Mouse (Mus musculus): ENCODE results near the gene Ankrd42. TPM values are rescaled to one million over a fixed set of nuclear protein-coding genes. Genes with fewer than 3 reads are reported as not detected.

Ankrd42 gene
- total and polyA plus RNA-seq, 3 experiments = 1.1 to 1.4 TPM; not detected in 1

- no peak overlapping the region for H3K4me3 ChIP-seq (ENCODE audit: control insufficient read depth in 1 of 2, insufficient read depth in 1 of 2, low read depth in 2 of 2, low read length in 2 of 2)
- H3K9me3 ChIP-seq (replicated peaks; ENCODE audit: insufficient read depth, low read length) = no peaks in the 10 kb centered on the region
- H3K27me3 ChIP-seq (ENCODE audit: control insufficient read depth in 1 of 2, insufficient read depth in 2 of 2, low read length in 2 of 2) = no peaks in the 10 kb centered on the region
- no peak for DNase-seq (ENCODE audit: low read depth, low spot score)
- peaks cover 21 to 49% of the 10 kb centered on the region in 2 experiments for H3K36me3 ChIP-seq (ENCODE audit: control insufficient read depth in 1 of 2, insufficient read depth in 2 of 2, low read length in 2 of 2)
- TF ChIP-seq UBTF (IDR thresholded peaks at IDR 0.05; ENCODE audit: borderline replicate concordance, insufficient read depth, low read depth, low read length) = no peak
- no peak for TF ChIP-seq ZMIZ1 (IDR thresholded peaks at IDR 0.05; ENCODE audit: low read depth, low read length)
- TF ChIP-seq POLR2A (IDR thresholded peaks at IDR 0.05; ENCODE audit: control insufficient read depth in 1 of 2, insufficient read depth in 1 of 2, low read depth in 1 of 2, low read length in 2 of 2, poor library complexity in 1 of 2) = no peak
- TF ChIP-seq TBP (IDR thresholded peaks at IDR 0.05; ENCODE audit: low read depth, low read length) = no peak
- TF ChIP-seq GABPA (IDR thresholded peaks at IDR 0.05; ENCODE audit: low read depth, low read length) = no peak
- no peak for TF ChIP-seq ZNF384 (IDR thresholded peaks at IDR 0.05; ENCODE audit: low read depth, low read length)
- no peak for TF ChIP-seq USF1 (IDR thresholded peaks at IDR 0.05; ENCODE audit: low read depth, low read length)
- no peak for TF ChIP-seq MYB (IDR thresholded peaks at IDR 0.05; ENCODE audit: low read depth, low read length)
- peaks cover 16% of the 10 kb centered on the region for H3K79me2 ChIP-seq (ENCODE audit: control insufficient read depth, insufficient read depth, low read length, poor library complexity)
- no peak overlapping the region for H3K27ac ChIP-seq (ENCODE audit: control insufficient read depth, low read depth, low read length)
- no peak overlapping the region for H3K9ac ChIP-seq (ENCODE audit: control insufficient read depth, low read depth, low read length, poor library complexity, severe bottlenecking)
- no peaks in the 10 kb centered on the region; a peak in 1 of 4 replicates for H3K4me1 ChIP-seq (ENCODE audit: control insufficient read depth in 1 of 2, insufficient read depth in 2 of 2, low read length in 2 of 2)
Measured at GRCm38 (mm10) chr7:92653329-92653728, 16.4 kb upstream of the Ankrd42 start.

GRCm38 (mm10) chr7:92647790-92648189 is 10.8 kb upstream of the Ankrd42 start:
- Histone ChIP-seq H3K27me3 (ENCODE audit: control insufficient read depth in 1 of 2, insufficient read depth in 2 of 2, low read length in 2 of 2) (no peaks in the 10 kb centered on the region), H3K9me3 (replicated peaks; ENCODE audit: insufficient read depth, low read length) (no peaks in the 10 kb centered on the region), H3K27ac (ENCODE audit: control insufficient read depth, low read depth, low read length) (no peak overlapping the region), H3K4me1 (ENCODE audit: control insufficient read depth in 1 of 2, insufficient read depth in 2 of 2, low read length in 2 of 2) (peaks cover 3 to 5% of the 10 kb centered on the region in 2 experiments; a peak in 1 of 4 replicates), H3K79me2 (ENCODE audit: control insufficient read depth, insufficient read depth, low read length, poor library complexity) (no peaks in the 10 kb centered on the region; the same call in 1 of the 2 replicates), H3K36me3 (ENCODE audit: control insufficient read depth in 1 of 2, insufficient read depth in 2 of 2, low read length in 2 of 2) (peaks cover 15 to 63% of the 10 kb centered on the region in 2 experiments), H3K9ac (ENCODE audit: control insufficient read depth, low read depth, low read length, poor library complexity, severe bottlenecking) (no peak overlapping the region), H3K4me3 (ENCODE audit: control insufficient read depth in 1 of 2, insufficient read depth in 1 of 2, low read depth in 2 of 2, low read length in 2 of 2) (no peak overlapping the region)
- TF ChIP-seq MXI1 (IDR thresholded peaks at IDR 0.05; ENCODE audit: low read depth, low read length) = no peak
- no peak for TF ChIP-seq CHD2 (IDR thresholded peaks at IDR 0.05; ENCODE audit: low read length)
- no peak for TF ChIP-seq ZKSCAN1 (IDR thresholded peaks at IDR 0.05; ENCODE audit: low read depth, low read length)
- TF ChIP-seq ETS1 (IDR thresholded peaks at IDR 0.05; ENCODE audit: low read depth, low read length) = no peak
- no peak for TF ChIP-seq SIN3A (IDR thresholded peaks at IDR 0.05; ENCODE audit: low read length)
- DNase-seq (ENCODE audit: low read depth, low spot score) = no peak

- H3K36me3 ChIP-seq (ENCODE audit: control insufficient read depth in 1 of 2, insufficient read depth in 2 of 2, low read length in 2 of 2) = peaks cover 40 to 46% of the 10 kb centered on the region in 2 experiments
Measured at GRCm38 (mm10) chr7:92642358-92642757, 5.4 kb upstream of the Ankrd42 start.

More at GRCm38 (mm10) chr7:92642358-92642757, 5.4 kb upstream of the Ankrd42 start:
- no peak overlapping the region for H3K9ac ChIP-seq (ENCODE audit: control insufficient read depth, low read depth, low read length, poor library complexity, severe bottlenecking)
- H3K9me3 ChIP-seq (replicated peaks; ENCODE audit: insufficient read depth, low read length) = no peaks in the 10 kb centered on the region
- H3K4me3 ChIP-seq (ENCODE audit: control insufficient read depth in 1 of 2, insufficient read depth in 1 of 2, low read depth in 2 of 2, low read length in 2 of 2) = no peak overlapping the region
- peak; percentile 40 for DNase-seq (ENCODE audit: low read depth, low spot score)
- peak; percentile 40; the same call in 1 of the 2 replicates for TF ChIP-seq POLR2AphosphoS2 (IDR thresholded peaks at IDR 0.05; ENCODE audit: low read length)
- TF ChIP-seq GATA1 (IDR thresholded peaks at IDR 0.05; ENCODE audit: low read depth, low read length) = peak; percentile 81
- peak; percentile 58 for TF ChIP-seq RCOR1 (IDR thresholded peaks at IDR 0.05; ENCODE audit: low read depth, low read length)
- 0 out of 2 replicates have a peak, but pooled peaks have one; percentile 32 for TF ChIP-seq MXI1 (IDR thresholded peaks at IDR 0.05; ENCODE audit: low read depth, low read length)
- peak; percentile 57; the same call in 1 of the 2 replicates for TF ChIP-seq ZMIZ1 (IDR thresholded peaks at IDR 0.05; ENCODE audit: low read depth, low read length)
- 0 out of 2 replicates have a peak, but pooled peaks have one; percentile 40 for TF ChIP-seq TCF12 (IDR thresholded peaks at IDR 0.05; ENCODE audit: low read depth, low read length)
- 0 out of 2 replicates have a peak, but pooled peaks have one; percentile 36 for TF ChIP-seq SIN3A (IDR thresholded peaks at IDR 0.05; ENCODE audit: low read length)
- TF ChIP-seq ZC3H11A (IDR thresholded peaks at IDR 0.05; ENCODE audit: low read depth, low read length) = no peak
- TF ChIP-seq MAFK (IDR thresholded peaks at IDR 0.05; ENCODE audit: borderline replicate concordance, low read depth, low read length) = no peak
- TF ChIP-seq ETS1 (IDR thresholded peaks at IDR 0.05; ENCODE audit: low read depth, low read length) = 0 out of 2 replicates have a peak, but pooled peaks have one; percentile 29
- TF ChIP-seq POLR2A (IDR thresholded peaks at IDR 0.05; ENCODE audit: control insufficient read depth in 1 of 2, insufficient read depth in 1 of 2, low read depth in 1 of 2, low read length in 2 of 2, poor library complexity in 1 of 2) = no peak; a peak in 1 of 4 replicates
- peak; percentile 56 to 66 for TF ChIP-seq EP300 (IDR thresholded peaks at IDR 0.05; ENCODE audit: low read depth in 1 of 2, low read length in 2 of 2)
- 0 out of 2 replicates have a peak, but pooled peaks have one; percentile 28 for TF ChIP-seq HCFC1 (IDR thresholded peaks at IDR 0.05; ENCODE audit: low read depth, low read length)
- H3K27ac ChIP-seq (ENCODE audit: control insufficient read depth, low read depth, low read length) = 0 out of 2 replicates have a peak overlapping the region, but pooled peaks have one; percentile 3
- peaks cover 6% of the 10 kb centered on the region for H3K79me2 ChIP-seq (ENCODE audit: control insufficient read depth, insufficient read depth, low read length, poor library complexity)
- no peaks in the 10 kb centered on the region for H3K27me3 ChIP-seq (ENCODE audit: control insufficient read depth in 1 of 2, insufficient read depth in 2 of 2, low read length in 2 of 2)
- peaks cover 5 to 13% of the 10 kb centered on the region in 2 experiments; a peak in 3 of 4 replicates for H3K4me1 ChIP-seq (ENCODE audit: control insufficient read depth in 1 of 2, insufficient read depth in 2 of 2, low read length in 2 of 2)

All from MEL (cell line).